Mouse (Mus musculus) ES-Bruce4 (cell line): ENCODE data around the gene Usp49.

Experiments used
- CTCF ChIP-seq: IDR thresholded peaks from one replicate; pipeline ENCODE4 v1.8.1; 2011; ENCODE audit warnings: low read depth, low read length
- EP300 ChIP-seq: IDR thresholded peaks from 2 replicates; pipeline ENCODE4 v1.6.1; 2011; ENCODE audit warnings: low read depth, low read length; ENCODE audit not compliant: insufficient read depth
- POLR2A ChIP-seq: IDR thresholded peaks from one replicate; pipeline ENCODE4 v1.8.1; 2011; ENCODE audit warnings: low read length; ENCODE audit not compliant: insufficient read depth

GRCm38 (mm10) chr17:47629717-47630677 lies 493 bp upstream of the Usp49 start:
- TF ChIP-seq CTCF (no peak), POLR2A (no peak), EP300 (no peak)
